Mouse (Mus musculus): ENCODE data around the gene Ssbp3.
A peak's percentile ranks its signal among the peaks of the same experiment; 100 is the strongest.

- TF ChIP-seq ETS1 (IDR thresholded peaks at IDR 0.05; ENCODE audit: low read depth, low read length) = peak; percentile 77
- TF ChIP-seq GABPA (IDR thresholded peaks at IDR 0.05; ENCODE audit: low read depth, low read length) = no peak
- TF ChIP-seq CTCF (IDR thresholded peaks at IDR 0.05 in 2 of 3, conservative IDR thresholded peaks at IDR 0.05 in 1 of 3; ENCODE audit: control insufficient read depth in 1 of 3, insufficient read depth in 1 of 3, low read depth in 2 of 3, low read length in 3 of 3, poor library complexity in 1 of 3, severe bottlenecking in 1 of 3) = no peak
- TF ChIP-seq POLR2A (IDR thresholded peaks at IDR 0.05; ENCODE audit: control insufficient read depth in 1 of 2, insufficient read depth in 1 of 2, low read depth in 1 of 2, low read length in 2 of 2, poor library complexity in 1 of 2) = peak in 1 of 2 experiments; percentile 58; a peak in 3 of 4 replicates
- TF ChIP-seq JUND (IDR thresholded peaks at IDR 0.05; ENCODE audit: low read depth, low read length) = no peak
- TF ChIP-seq GATA1 (IDR thresholded peaks at IDR 0.05; ENCODE audit: low read depth, low read length) = peak; percentile 73
- TF ChIP-seq POLR2AphosphoS2 (IDR thresholded peaks at IDR 0.05; ENCODE audit: low read length) = peak; percentile 53; the same call in 1 of the 2 replicates
- TF ChIP-seq MAFK (IDR thresholded peaks at IDR 0.05; ENCODE audit: borderline replicate concordance, low read depth, low read length) = no peak; the same call in 1 of the 2 replicates
These were observed at the start of gene Ssbp3 for GRCm38 (mm10) chr4:106910201-106911172.

All from MEL (cell line).